Mouse (Mus musculus) bone marrow, adult 2 months (tissue): ENCODE data around the gene Ccng2.

Experiments used
- CTCF ChIP-seq: fragments of 200-500 bp; IDR thresholded peaks from 2 replicates; pipeline ENCODE4 v1.5.1; 2011; ENCODE audit warnings: low read length, control low read depth; ENCODE audit not compliant: control insufficient read depth, insufficient read depth
- POLR2A ChIP-seq: fragments of 200-500 bp; IDR thresholded peaks from 2 replicates; pipeline ENCODE4 v1.6.1; 2011; ENCODE audit warnings: low read depth, mild to moderate bottlenecking, control low read depth, low read length, borderline replicate concordance; ENCODE audit not compliant: control insufficient read depth

DNA sequence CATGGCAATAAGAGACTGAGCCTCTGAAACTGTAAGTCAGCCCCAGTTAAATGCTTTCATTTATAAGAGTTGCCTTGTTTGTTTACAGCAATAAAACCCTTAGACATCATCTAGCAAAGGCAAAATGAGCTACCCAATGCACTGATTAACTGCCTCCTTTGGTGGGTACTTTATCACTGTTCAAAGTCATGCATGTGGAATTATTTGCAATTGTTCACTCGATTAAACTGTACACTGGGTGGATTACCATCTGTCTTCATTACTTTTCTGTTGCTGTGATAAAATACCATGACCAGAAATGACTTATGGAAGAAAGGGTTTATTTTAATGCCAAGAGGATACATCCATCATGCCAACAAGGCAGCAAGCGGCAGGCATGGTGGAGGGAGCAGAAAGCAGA, 21.8 kb upstream of the Ccng2 start:
- no peak for TF ChIP-seq CTCF
- TF ChIP-seq POLR2A = no peak
